Mouse (Mus musculus) MEL (cell line): ENCODE results near the gene Spice1. TPM values are rescaled to one million over a fixed set of nuclear protein-coding genes. Genes with fewer than 3 reads are reported as not detected.
A peak's percentile ranks its signal among the peaks of the same experiment; 100 is the strongest.

ENCODE experiments used
- DNase-seq: peaks from one replicate; pipeline ENCODE4 v3.0.0; 2011; ENCODE audit warnings: low read depth, low spot score
- H3K27ac ChIP-seq: 2 replicates; pipeline ENCODE4 v1.5.1; 2012; ENCODE audit warnings: low read depth, mild to moderate bottlenecking, control low read depth, low read length, moderate library complexity; ENCODE audit not compliant: control insufficient read depth
- H3K27me3 ChIP-seq, 2 experiments: fragments of 150-350 bp in 1 of 2; sonication (generic) in 1 of 2; 2 replicates each; pipeline ENCODE4 v1.6.1; 2012; ENCODE audit warnings: low read length in 2 of 2, mild to moderate bottlenecking in 2 of 2, improper control_type of control experiment in 1 of 2, moderate library complexity in 1 of 2; ENCODE audit not compliant: insufficient read depth in 2 of 2, control insufficient read depth in 1 of 2
- H3K36me3 ChIP-seq, 2 experiments: 2 replicates each; pipeline ENCODE4 v1.6.1; 2012 to 2014; ENCODE audit warnings: low read length in 2 of 2, improper control_type of control experiment in 1 of 2, inconsistent platforms in 1 of 2, mild to moderate bottlenecking in 1 of 2; ENCODE audit not compliant: insufficient read depth in 2 of 2, control insufficient read depth in 1 of 2
- H3K4me1 ChIP-seq, 2 experiments: fragments of 150-350 bp in 1 of 2; sonication (generic) in 1 of 2; 2 replicates each; pipeline ENCODE4 v1.6.1; 2012; ENCODE audit warnings: low read length in 2 of 2, improper control_type of control experiment in 1 of 2, mild to moderate bottlenecking in 1 of 2; ENCODE audit not compliant: insufficient read depth in 2 of 2, control insufficient read depth in 1 of 2
- H3K4me3 ChIP-seq, 2 experiments: fragments of 150-350 bp in 1 of 2; sonication (generic) in 1 of 2; 2 replicates each; pipeline ENCODE4 v1.5.1; 2012; ENCODE audit warnings: low read depth in 2 of 2, low read length in 2 of 2, mild to moderate bottlenecking in 2 of 2, moderate library complexity in 2 of 2, control low read depth in 1 of 2, improper control_type of control experiment in 1 of 2; ENCODE audit not compliant: control insufficient read depth in 1 of 2, insufficient read depth in 1 of 2
- H3K79me2 ChIP-seq: 2 replicates; pipeline ENCODE4 v1.6.1; 2012; ENCODE audit warnings: mild to moderate bottlenecking, low read length, moderate library complexity; ENCODE audit not compliant: control insufficient read depth, poor library complexity, insufficient read depth
- H3K9ac ChIP-seq: 2 replicates; pipeline ENCODE4 v1.6.1; 2012; ENCODE audit warnings: low read depth, mild to moderate bottlenecking, control low read depth, low read length, moderate library complexity; ENCODE audit not compliant: control insufficient read depth, poor library complexity, severe bottlenecking
- H3K9me3 ChIP-seq: fragments of 150-350 bp; sonication (generic); replicated peaks from 2 replicates; pipeline ENCODE4 v1.6.1; 2012; ENCODE audit warnings: mild to moderate bottlenecking, low read length, improper control_type of control experiment, moderate library complexity; ENCODE audit not compliant: insufficient read depth
- BHLHE40 ChIP-seq: IDR thresholded peaks from 2 replicates; pipeline ENCODE4 v1.6.1; 2012; ENCODE audit warnings: low read depth, mild to moderate bottlenecking, inconsistent platforms, low read length, improper control_type of control experiment, borderline replicate concordance
- CHD1 ChIP-seq: IDR thresholded peaks from 2 replicates; pipeline ENCODE4 v1.6.1; 2012; ENCODE audit warnings: low read depth, mild to moderate bottlenecking, inconsistent platforms, low read length, improper control_type of control experiment
- CTCF ChIP-seq, 3 experiments: IDR thresholded peaks in 2 of 3; conservative IDR thresholded peaks in 1 of 3; 2 replicates each; pipeline ENCODE4 v1.5.1; 2011 to 2012; ENCODE audit warnings: low read length in 3 of 3, low read depth in 2 of 3, mild to moderate bottlenecking in 2 of 3, improper control_type of control experiment in 1 of 3, inconsistent platforms in 1 of 3, mixed read lengths in 1 of 3, moderate library complexity in 1 of 3; ENCODE audit not compliant: control insufficient read depth in 1 of 3, insufficient read depth in 1 of 3, poor library complexity in 1 of 3, severe bottlenecking in 1 of 3
- E2F4 ChIP-seq: IDR thresholded peaks from 2 replicates; pipeline ENCODE4 v1.6.1; 2011; ENCODE audit warnings: low read depth, low read length, improper control_type of control experiment, borderline replicate concordance
- GATA1 ChIP-seq: IDR thresholded peaks from 2 replicates; pipeline ENCODE4 v1.6.1; 2011; ENCODE audit warnings: low read depth, low read length, improper control_type of control experiment
- MAX ChIP-seq: IDR thresholded peaks from 2 replicates; pipeline ENCODE4 v1.6.1; 2011; ENCODE audit warnings: low read length, improper control_type of control experiment
- MEF2A ChIP-seq: IDR thresholded peaks from 2 replicates; pipeline ENCODE4 v1.6.1; 2014; ENCODE audit warnings: low read depth, mild to moderate bottlenecking, inconsistent platforms, low read length, improper control_type of control experiment; ENCODE audit not compliant: poor library complexity, insufficient replicate concordance, severe bottlenecking; ENCODE audit errors: extremely low read depth
- MYB ChIP-seq: IDR thresholded peaks from 2 replicates; pipeline ENCODE4 v1.6.1; 2011; ENCODE audit warnings: mild to moderate bottlenecking, low read depth, low read length, improper control_type of control experiment
- NELFE ChIP-seq: IDR thresholded peaks from 2 replicates; pipeline ENCODE4 v1.6.1; 2011; ENCODE audit warnings: low read depth, low read length, improper control_type of control experiment
- POLR2AphosphoS2 ChIP-seq: IDR thresholded peaks from 2 replicates; pipeline ENCODE4 v1.6.1; 2011; ENCODE audit warnings: low read length, improper control_type of control experiment
- SIN3A ChIP-seq: IDR thresholded peaks from 2 replicates; pipeline ENCODE4 v1.6.1; 2012; ENCODE audit warnings: low read length, improper control_type of control experiment, inconsistent platforms
- TAL1 ChIP-seq: IDR thresholded peaks from 2 replicates; pipeline ENCODE4 v1.6.1; 2012; ENCODE audit warnings: mild to moderate bottlenecking, inconsistent platforms, low read length, moderate library complexity, mixed read lengths
- TBP ChIP-seq: IDR thresholded peaks from 2 replicates; pipeline ENCODE4 v1.8.0; 2011; ENCODE audit warnings: low read depth, low read length, improper control_type of control experiment
- UBTF ChIP-seq: IDR thresholded peaks from 2 replicates; pipeline ENCODE4 v1.6.1; 2012; ENCODE audit warnings: low read depth, mild to moderate bottlenecking, inconsistent platforms, low read length, improper control_type of control experiment, moderate library complexity, borderline replicate concordance; ENCODE audit not compliant: insufficient read depth
- ZC3H11A ChIP-seq: IDR thresholded peaks from 2 replicates; pipeline ENCODE4 v1.6.1; 2012; ENCODE audit warnings: low read depth, mild to moderate bottlenecking, inconsistent platforms, low read length, improper control_type of control experiment
- ZKSCAN1 ChIP-seq: IDR thresholded peaks from 2 replicates; pipeline ENCODE4 v1.6.1; 2012; ENCODE audit warnings: low read depth, mild to moderate bottlenecking, inconsistent platforms, low read length, improper control_type of control experiment, moderate library complexity
- ZNF384 ChIP-seq: IDR thresholded peaks from 2 replicates; pipeline ENCODE4 v1.6.1; 2012; ENCODE audit warnings: low read depth, mild to moderate bottlenecking, inconsistent platforms, low read length, improper control_type of control experiment
- polyA plus RNA-seq, 2 experiments: library from polyadenylated mRNA; stranded (reverse) in 1 of 2; unstranded in 1 of 2; fragments of >175 nt in 1 of 2; fragments of >200 nt in 1 of 2; gene quantifications; 2 replicates each; pipeline versions ENCODE4 v1.2.1 to v1.2.4; 2012; ENCODE audit warnings: low replicate concordance in 2 of 2, low read depth in 1 of 2; ENCODE audit not compliant: insufficient read length in 2 of 2, insufficient read depth in 1 of 2, missing spikeins in 1 of 2
- total RNA-seq: library from RNA; depleted of rRNA; stranded (reverse); fragments of 300-350 nt; gene quantifications from 2 replicates; pipeline ENCODE4 v1.2.3, GENCODE M21; 2012

The Spice1 gene
- total and polyA plus RNA-seq, 3 experiments: 14.8 to 24.1 TPM; not detected in 1

- TF ChIP-seq UBTF (no peak), GATA1 (peak; percentile 64), CTCF (IDR thresholded peaks at IDR 0.05 in 2 of 3, conservative IDR thresholded peaks at IDR 0.05 in 1 of 3; ENCODE audit: control insufficient read depth in 1 of 3, insufficient read depth in 1 of 3, low read depth in 2 of 3, low read length in 3 of 3, poor library complexity in 1 of 3, severe bottlenecking in 1 of 3) (no peak; a peak in 1 of 6 replicates), ZNF384 (peak; percentile 78), MAX (no peak), ZKSCAN1 (no peak), POLR2AphosphoS2 (no peak), BHLHE40 (no peak), SIN3A (0 out of 2 replicates have a peak, but pooled peaks have one; percentile 4), MEF2A (no peak), E2F4 (no peak), CHD1 (no peak), TBP (peak; percentile 70), MYB (no peak), NELFE (no peak)
Observed at GRCm38 (mm10) chr16:44349801-44350397, 3.0 kb downstream of the Spice1 start (continued).

- Histone ChIP-seq H3K79me2 (no peaks in the 10 kb centered on the region), H3K9ac (no peak overlapping the region), H3K27ac (no peak overlapping the region), H3K27me3 (no peaks in the 10 kb centered on the region), H3K9me3 (no peaks in the 10 kb centered on the region), H3K36me3 (peaks cover 0 to 20% of the 10 kb centered on the region in 2 experiments; a peak in 3 of 4 replicates), H3K4me1 (peaks cover 6 to 14% of the 10 kb centered on the region in 2 experiments), H3K4me3 (no peak overlapping the region)
- peak; percentile 48 for DNase-seq
- TF ChIP-seq GATA1: peak; percentile 37; the same call in 1 of the 2 replicates
- TF ChIP-seq ZC3H11A: no peak
- TF ChIP-seq TAL1: peak; percentile 25
Observed at GRCm38 (mm10) chr16:44356291-44356690, 9.4 kb downstream of the Spice1 start.
